Mouse (Mus musculus) MEL (cell line): ENCODE results near the gene Akirin2. TPM values are rescaled to one million over a fixed set of nuclear protein-coding genes. Genes with fewer than 3 reads are reported as not detected.

Experiments used
- DNase-seq: peaks from one replicate; pipeline ENCODE4 v3.0.0; 2011; ENCODE audit warnings: low read depth, low spot score
- H3K27ac ChIP-seq: 2 replicates; pipeline ENCODE4 v1.5.1; 2012; ENCODE audit warnings: low read depth, mild to moderate bottlenecking, control low read depth, low read length, moderate library complexity; ENCODE audit not compliant: control insufficient read depth
- H3K27me3 ChIP-seq, 2 experiments: fragments of 150-350 bp in 1 of 2; sonication (generic) in 1 of 2; 2 replicates each; pipeline ENCODE4 v1.6.1; 2012; ENCODE audit warnings: low read length in 2 of 2, mild to moderate bottlenecking in 2 of 2, improper control_type of control experiment in 1 of 2, moderate library complexity in 1 of 2; ENCODE audit not compliant: insufficient read depth in 2 of 2, control insufficient read depth in 1 of 2
- H3K36me3 ChIP-seq, 2 experiments: 2 replicates each; pipeline ENCODE4 v1.6.1; 2012 to 2014; ENCODE audit warnings: low read length in 2 of 2, improper control_type of control experiment in 1 of 2, inconsistent platforms in 1 of 2, mild to moderate bottlenecking in 1 of 2; ENCODE audit not compliant: insufficient read depth in 2 of 2, control insufficient read depth in 1 of 2
- H3K4me1 ChIP-seq, 2 experiments: fragments of 150-350 bp in 1 of 2; sonication (generic) in 1 of 2; 2 replicates each; pipeline ENCODE4 v1.6.1; 2012; ENCODE audit warnings: low read length in 2 of 2, improper control_type of control experiment in 1 of 2, mild to moderate bottlenecking in 1 of 2; ENCODE audit not compliant: insufficient read depth in 2 of 2, control insufficient read depth in 1 of 2
- H3K4me3 ChIP-seq, 2 experiments: fragments of 150-350 bp in 1 of 2; sonication (generic) in 1 of 2; 2 replicates each; pipeline ENCODE4 v1.5.1; 2012; ENCODE audit warnings: low read depth in 2 of 2, low read length in 2 of 2, mild to moderate bottlenecking in 2 of 2, moderate library complexity in 2 of 2, control low read depth in 1 of 2, improper control_type of control experiment in 1 of 2; ENCODE audit not compliant: control insufficient read depth in 1 of 2, insufficient read depth in 1 of 2
- H3K79me2 ChIP-seq: 2 replicates; pipeline ENCODE4 v1.6.1; 2012; ENCODE audit warnings: mild to moderate bottlenecking, low read length, moderate library complexity; ENCODE audit not compliant: control insufficient read depth, poor library complexity, insufficient read depth
- H3K9ac ChIP-seq: 2 replicates; pipeline ENCODE4 v1.6.1; 2012; ENCODE audit warnings: low read depth, mild to moderate bottlenecking, control low read depth, low read length, moderate library complexity; ENCODE audit not compliant: control insufficient read depth, poor library complexity, severe bottlenecking
- H3K9me3 ChIP-seq: fragments of 150-350 bp; sonication (generic); replicated peaks from 2 replicates; pipeline ENCODE4 v1.6.1; 2012; ENCODE audit warnings: mild to moderate bottlenecking, low read length, improper control_type of control experiment, moderate library complexity; ENCODE audit not compliant: insufficient read depth
- CHD1 ChIP-seq: IDR thresholded peaks from 2 replicates; pipeline ENCODE4 v1.6.1; 2012; ENCODE audit warnings: low read depth, mild to moderate bottlenecking, inconsistent platforms, low read length, improper control_type of control experiment
- CHD2 ChIP-seq: IDR thresholded peaks from 2 replicates; pipeline ENCODE4 v1.6.1; 2011; ENCODE audit warnings: low read length, improper control_type of control experiment
- CTCF ChIP-seq, 3 experiments: IDR thresholded peaks in 2 of 3; conservative IDR thresholded peaks in 1 of 3; 2 replicates each; pipeline ENCODE4 v1.5.1; 2011 to 2012; ENCODE audit warnings: low read length in 3 of 3, low read depth in 2 of 3, mild to moderate bottlenecking in 2 of 3, improper control_type of control experiment in 1 of 3, inconsistent platforms in 1 of 3, mixed read lengths in 1 of 3, moderate library complexity in 1 of 3; ENCODE audit not compliant: control insufficient read depth in 1 of 3, insufficient read depth in 1 of 3, poor library complexity in 1 of 3, severe bottlenecking in 1 of 3
- ETS1 ChIP-seq: IDR thresholded peaks from 2 replicates; pipeline ENCODE4 v1.6.1; 2012; ENCODE audit warnings: low read depth, mild to moderate bottlenecking, inconsistent platforms, low read length, improper control_type of control experiment, moderate library complexity
- GABPA ChIP-seq: IDR thresholded peaks from 2 replicates; pipeline ENCODE4 v1.6.1; 2012; ENCODE audit warnings: low read depth, mild to moderate bottlenecking, inconsistent platforms, low read length, improper control_type of control experiment, moderate library complexity
- KAT2A ChIP-seq: conservative IDR thresholded peaks from 2 replicates; pipeline ENCODE4 v1.6.1; 2012; ENCODE audit warnings: low read depth, low read length, improper control_type of control experiment, inconsistent platforms
- MEF2A ChIP-seq: IDR thresholded peaks from 2 replicates; pipeline ENCODE4 v1.6.1; 2014; ENCODE audit warnings: low read depth, mild to moderate bottlenecking, inconsistent platforms, low read length, improper control_type of control experiment; ENCODE audit not compliant: poor library complexity, insufficient replicate concordance, severe bottlenecking; ENCODE audit errors: extremely low read depth
- MYB ChIP-seq: IDR thresholded peaks from 2 replicates; pipeline ENCODE4 v1.6.1; 2011; ENCODE audit warnings: mild to moderate bottlenecking, low read depth, low read length, improper control_type of control experiment
- MYC ChIP-seq: IDR thresholded peaks from 2 replicates; pipeline ENCODE4 v1.6.1; 2011; ENCODE audit warnings: low read depth, mild to moderate bottlenecking, low read length, improper control_type of control experiment, moderate library complexity
- NELFE ChIP-seq: IDR thresholded peaks from 2 replicates; pipeline ENCODE4 v1.6.1; 2011; ENCODE audit warnings: low read depth, low read length, improper control_type of control experiment
- POLR2A ChIP-seq, 2 experiments: IDR thresholded peaks; 2 replicates each; pipeline ENCODE4 v1.6.1; 2011 to 2012; ENCODE audit warnings: low read length in 2 of 2, mild to moderate bottlenecking in 2 of 2, control low read depth in 1 of 2, improper control_type of control experiment in 1 of 2, low read depth in 1 of 2, moderate library complexity in 1 of 2; ENCODE audit not compliant: control insufficient read depth in 1 of 2, insufficient read depth in 1 of 2, poor library complexity in 1 of 2
- RCOR1 ChIP-seq: IDR thresholded peaks from 2 replicates; pipeline ENCODE4 v1.6.1; 2012; ENCODE audit warnings: low read depth, mild to moderate bottlenecking, inconsistent platforms, low read length, improper control_type of control experiment
- SIN3A ChIP-seq: IDR thresholded peaks from 2 replicates; pipeline ENCODE4 v1.6.1; 2012; ENCODE audit warnings: low read length, improper control_type of control experiment, inconsistent platforms
- SMC3 ChIP-seq: IDR thresholded peaks from 2 replicates; pipeline ENCODE4 v1.6.1; 2011; ENCODE audit warnings: low read depth, low read length, improper control_type of control experiment
- USF1 ChIP-seq: IDR thresholded peaks from 2 replicates; pipeline ENCODE4 v1.6.1; 2014; ENCODE audit warnings: low read depth, mild to moderate bottlenecking, inconsistent platforms, low read length, improper control_type of control experiment, moderate library complexity
- USF2 ChIP-seq, 2 experiments: IDR thresholded peaks; 2 replicates each; pipeline ENCODE4 v1.6.1; 2011 to 2012; ENCODE audit warnings: improper control_type of control experiment in 2 of 2, low read length in 2 of 2, borderline replicate concordance in 1 of 2, inconsistent platforms in 1 of 2, low read depth in 1 of 2, mild to moderate bottlenecking in 1 of 2; ENCODE audit not compliant: insufficient read depth in 1 of 2
- ZC3H11A ChIP-seq: IDR thresholded peaks from 2 replicates; pipeline ENCODE4 v1.6.1; 2012; ENCODE audit warnings: low read depth, mild to moderate bottlenecking, inconsistent platforms, low read length, improper control_type of control experiment
- ZMIZ1 ChIP-seq: IDR thresholded peaks from 2 replicates; pipeline ENCODE4 v1.6.1; 2012; ENCODE audit warnings: low read depth, mild to moderate bottlenecking, inconsistent platforms, low read length, improper control_type of control experiment, moderate library complexity
- ZNF384 ChIP-seq: IDR thresholded peaks from 2 replicates; pipeline ENCODE4 v1.6.1; 2012; ENCODE audit warnings: low read depth, mild to moderate bottlenecking, inconsistent platforms, low read length, improper control_type of control experiment
- polyA plus RNA-seq, 2 experiments: library from polyadenylated mRNA; stranded (reverse) in 1 of 2; unstranded in 1 of 2; fragments of >175 nt in 1 of 2; fragments of >200 nt in 1 of 2; gene quantifications; 2 replicates each; pipeline versions ENCODE4 v1.2.1 to v1.2.4; 2012; ENCODE audit warnings: low replicate concordance in 2 of 2, low read depth in 1 of 2; ENCODE audit not compliant: insufficient read length in 2 of 2, insufficient read depth in 1 of 2, missing spikeins in 1 of 2
- total RNA-seq: library from RNA; depleted of rRNA; stranded (reverse); fragments of 300-350 nt; gene quantifications from 2 replicates; pipeline ENCODE4 v1.2.3, GENCODE M21; 2012

Gene Akirin2
- total and polyA plus RNA-seq, 3 experiments = 23.4 to 45.8 TPM; not detected in 1

DNA sequence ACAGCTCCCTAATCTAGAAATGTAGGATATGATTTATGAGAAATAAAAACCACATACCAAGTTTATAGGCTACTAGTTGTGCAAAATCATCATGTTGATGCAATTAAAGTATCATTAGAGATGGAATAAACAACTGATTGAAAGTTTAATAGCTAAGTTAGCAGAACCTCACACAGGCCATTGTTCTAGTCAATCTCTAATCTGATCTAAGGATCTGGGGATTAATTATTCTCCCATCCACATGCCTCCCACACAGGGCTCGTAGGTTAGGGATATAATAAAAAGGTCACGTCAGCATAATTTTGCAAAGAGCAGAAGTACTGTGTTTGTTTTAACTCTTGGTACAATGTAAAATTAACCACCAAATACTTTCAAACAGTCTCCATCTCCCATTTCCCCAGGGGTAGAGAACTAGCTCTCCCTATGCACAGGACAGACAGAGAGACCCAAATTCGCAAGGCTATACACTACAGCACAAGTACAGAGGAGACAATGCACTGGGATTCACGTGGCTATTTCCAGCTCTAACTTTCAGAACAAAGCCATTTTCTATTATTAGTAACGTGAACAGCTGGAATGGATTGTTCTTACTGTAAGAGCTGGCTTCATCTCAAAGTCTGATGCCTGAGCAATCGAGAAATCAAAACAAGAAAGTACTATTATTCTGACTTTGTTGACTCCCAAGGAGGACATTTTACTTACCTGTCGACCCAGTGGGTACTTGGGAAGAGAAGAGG is 34.3 kb downstream of the Akirin2 start:
- peaks cover 0 to 12% of the 10 kb centered on the region in 2 experiments; a peak in 2 of 4 replicates for H3K36me3 ChIP-seq
- H3K4me1 ChIP-seq = no peaks in the 10 kb centered on the region
- no peaks in the 10 kb centered on the region for H3K9me3 ChIP-seq
- no peak overlapping the region for H3K4me3 ChIP-seq
- H3K79me2 ChIP-seq = no peaks in the 10 kb centered on the region
- no peak overlapping the region for H3K27ac ChIP-seq
- DNase-seq = no peak
- TF ChIP-seq NELFE = no peak
- no peak for TF ChIP-seq ZNF384
- no peak for TF ChIP-seq ZC3H11A
- TF ChIP-seq USF2 (IDR thresholded peaks at IDR 0.05; ENCODE audit: borderline replicate concordance in 1 of 2, insufficient read depth in 1 of 2, low read depth in 1 of 2, low read length in 2 of 2) = no peak
- TF ChIP-seq MYB = no peak
- no peak for TF ChIP-seq USF1
- TF ChIP-seq KAT2A = no peak
- TF ChIP-seq SMC3 = no peak
- TF ChIP-seq MYC = no peak
- TF ChIP-seq ETS1 = no peak
- no peak for TF ChIP-seq POLR2A (IDR thresholded peaks at IDR 0.05; ENCODE audit: control insufficient read depth in 1 of 2, insufficient read depth in 1 of 2, low read depth in 1 of 2, low read length in 2 of 2, poor library complexity in 1 of 2)
- TF ChIP-seq ZMIZ1 = no peak
- no peak for TF ChIP-seq GABPA
- no peak for TF ChIP-seq CTCF (IDR thresholded peaks at IDR 0.05 in 2 of 3, conservative IDR thresholded peaks at IDR 0.05 in 1 of 3; ENCODE audit: control insufficient read depth in 1 of 3, insufficient read depth in 1 of 3, low read depth in 2 of 3, low read length in 3 of 3, poor library complexity in 1 of 3, severe bottlenecking in 1 of 3)
- no peak for TF ChIP-seq RCOR1
- TF ChIP-seq SIN3A = no peak
- no peak for TF ChIP-seq MEF2A
- no peak overlapping the region for H3K9ac ChIP-seq
- no peaks in the 10 kb centered on the region for H3K27me3 ChIP-seq

DNA sequence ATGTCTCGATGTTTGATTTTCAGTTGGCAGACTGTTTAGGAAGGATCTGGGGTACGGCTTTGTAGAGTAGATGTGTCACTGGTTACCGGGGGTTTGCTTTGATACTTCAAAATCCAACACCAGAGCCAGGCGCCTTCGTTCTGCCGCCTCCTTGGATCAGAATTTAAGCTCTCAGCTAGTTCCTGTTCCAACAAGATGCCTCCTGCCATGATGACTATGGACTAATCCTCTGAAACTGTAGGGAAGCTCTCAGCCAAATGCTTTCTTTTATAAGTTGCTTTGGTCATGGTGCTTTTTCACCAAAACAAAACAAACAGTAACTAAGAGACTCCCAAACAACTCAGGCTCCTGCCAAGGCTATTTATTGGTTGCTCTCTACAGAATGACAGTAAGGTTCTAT is 52.4 kb downstream of the Akirin2 start:
- Histone ChIP-seq H3K27ac (no peak overlapping the region), H3K79me2 (no peaks in the 10 kb centered on the region)
- TF ChIP-seq MYB (no peak), CHD2 (no peak), CHD1 (no peak)

More for the DNA sequence above, 52.4 kb downstream of the Akirin2 start:
- DNase-seq = no peak
- Histone ChIP-seq H3K9ac (no peak overlapping the region), H3K9me3 (no peaks in the 10 kb centered on the region), H3K36me3 (peaks cover 0 to 49% of the 10 kb centered on the region in 2 experiments; a peak in 3 of 4 replicates), H3K27me3 (no peaks in the 10 kb centered on the region), H3K4me1 (no peaks in the 10 kb centered on the region), H3K4me3 (no peak overlapping the region)
